Mouse (Mus musculus) midbrain, embryonic 10.5 days (tissue): ENCODE measurements around the gene Pla1a. TPM values are rescaled to one million over a fixed set of nuclear protein-coding genes. Genes with fewer than 3 reads are reported as not detected.
"Not testable (repeated sequence)": the region's sequence is repeated elsewhere in the genome, so short reads cannot be mapped to it uniquely, and the experiment has no call there.

Source experiments
- DNase-seq: peaks from one replicate; pipeline ENCODE4 v3.0.0-alpha.2; 2017; ENCODE audit warnings: low spot score
- H3K27ac ChIP-seq: fragments of 300-500 bp; sonication (generic); replicated peaks from 2 replicates; pipeline ENCODE4 v1.5.1; 2016; ENCODE audit warnings: mild to moderate bottlenecking
- H3K27me3 ChIP-seq: fragments of 300-500 bp; sonication (generic); 2 replicates; pipeline ENCODE4 v1.6.1; 2016; ENCODE audit warnings: low read depth, mild to moderate bottlenecking; ENCODE audit not compliant: poor library complexity, severe bottlenecking
- H3K36me3 ChIP-seq: fragments of 300-500 bp; sonication (generic); 2 replicates; pipeline ENCODE4 v1.6.1; 2016; ENCODE audit warnings: mild to moderate bottlenecking, moderate library complexity
- H3K4me1 ChIP-seq: fragments of 300-500 bp; sonication (generic); 2 replicates; pipeline ENCODE4 v1.6.1; 2016
- H3K4me3 ChIP-seq: fragments of 300-500 bp; sonication (generic); 2 replicates; pipeline ENCODE4 v1.5.1; 2016; ENCODE audit warnings: mild to moderate bottlenecking, moderate library complexity
- H3K9me3 ChIP-seq: fragments of 300-500 bp; sonication (generic); replicated peaks from 2 replicates; pipeline ENCODE4 v1.6.1; 2016; ENCODE audit warnings: mild to moderate bottlenecking
- WGBS: fragments of 180-500 bp; shearing (Covaris S2); methylation state at CpG from one replicate; pipeline ENCODE4 v1.1.7; 2016; 5-methylcytosine and 5-hydroxymethylcytosine counted together
- polyA plus RNA-seq: library from polyadenylated mRNA; unstranded; fragments of >200 nt; fragmentation: Nextera tagmentation; extraction: Ambion mirVana; gene quantifications from 2 replicates; pipeline ENCODE4 v1.2.1, GENCODE M21; 2016

Pla1a gene
- polyA plus RNA-seq, 1 experiment from 2014 or later: 0.07 TPM

GRCm38 (mm10) chr16:38454533-38455254 is 21.7 kb upstream of the Pla1a start:
- WGBS: 88% methylated on average over 11 of the region's 11 CpGs
- Histone ChIP-seq H3K4me3 (no peak overlapping the region), H3K27me3 (no peaks in the 10 kb centered on the region), H3K9me3 (no peaks in the 10 kb centered on the region), H3K27ac (no peak overlapping the region), H3K4me1 (peaks cover 24% of the 10 kb centered on the region), H3K36me3 (peaks cover 11% of the 10 kb centered on the region)
- DNase-seq: no peak

DNA sequence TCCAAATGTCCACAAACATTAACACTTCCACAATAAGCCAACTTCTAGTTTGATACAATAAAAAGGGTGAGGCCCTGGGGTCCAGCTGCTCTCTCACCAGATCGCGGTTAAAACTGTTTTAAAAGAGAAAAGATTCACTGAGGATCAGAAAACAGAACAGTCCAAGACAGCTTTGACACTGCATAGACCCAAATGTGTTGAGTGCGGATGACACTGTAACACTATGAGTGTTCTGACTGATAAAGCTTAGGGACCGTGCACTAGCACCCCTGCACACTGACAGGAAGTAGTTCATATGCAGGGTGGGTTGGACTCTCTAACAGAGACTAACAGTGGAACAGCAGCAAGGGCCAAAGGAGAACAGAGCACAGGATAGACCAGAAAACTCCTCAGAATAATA is 21.0 kb upstream of the Pla1a start:
- no peaks in the 10 kb centered on the region for H3K27me3 ChIP-seq
- DNase-seq: no peak
- H3K27ac ChIP-seq: no peak overlapping the region
- WGBS: 93% methylated on average over 4 of the region's 4 CpGs
- peaks cover 19% of the 10 kb centered on the region for H3K36me3 ChIP-seq
- H3K9me3 ChIP-seq: no peaks in the 10 kb centered on the region
- peaks cover 24% of the 10 kb centered on the region for H3K4me1 ChIP-seq
- H3K4me3 ChIP-seq: no peak overlapping the region

DNA sequence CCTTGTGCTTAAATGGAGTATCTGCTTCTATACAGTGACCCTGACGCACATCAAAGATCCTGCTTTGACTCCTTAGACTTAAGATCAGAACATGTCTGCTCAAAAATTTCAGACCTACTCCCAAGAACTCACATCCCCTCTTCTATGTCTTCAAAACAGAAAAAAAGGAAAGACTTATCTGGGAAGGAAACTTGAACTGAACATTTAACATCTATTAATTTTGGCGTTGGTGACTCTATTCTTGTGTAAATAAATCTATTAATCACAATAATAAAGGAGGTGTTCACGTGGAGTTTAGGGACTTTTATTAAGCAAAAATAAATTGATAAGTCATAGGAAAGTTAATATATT is 20.2 kb upstream of the Pla1a start:
- no peaks in the 10 kb centered on the region for H3K27me3 ChIP-seq

GRCm38 (mm10) chr16:38452442-38453202 is 19.7 kb upstream of the Pla1a start, which contains the start of gene Adprh:
Gene Adprh, minus strand, starts transcription at chr16:38452703.
- H3K27ac ChIP-seq: peak within 1 kb of the TSS; percentile 97
- DNase-seq: peak; percentile 90
- peaks cover 24% of the 10 kb centered on the region for H3K4me1 ChIP-seq
- H3K4me3 ChIP-seq: peak within 1 kb of the TSS; percentile 88
- peaks cover 32% of the 10 kb centered on the region for H3K36me3 ChIP-seq
- 1% methylated on average over 60 of the region's 61 CpGs for WGBS
- H3K27me3 ChIP-seq: no peaks in the 10 kb centered on the region
- H3K9me3 ChIP-seq: no peaks in the 10 kb centered on the region

More for the DNA sequence above, 20.2 kb upstream of the Pla1a start:
- Histone ChIP-seq H3K27ac (peak overlapping the region; percentile 97), H3K9me3 (no peaks in the 10 kb centered on the region), H3K36me3 (peaks cover 27% of the 10 kb centered on the region), H3K4me1 (peaks cover 24% of the 10 kb centered on the region), H3K4me3 (peak overlapping the region; percentile 88)
- DNase-seq: no peak
- WGBS: 38% methylated on average over 3 of the region's 3 CpGs

DNA sequence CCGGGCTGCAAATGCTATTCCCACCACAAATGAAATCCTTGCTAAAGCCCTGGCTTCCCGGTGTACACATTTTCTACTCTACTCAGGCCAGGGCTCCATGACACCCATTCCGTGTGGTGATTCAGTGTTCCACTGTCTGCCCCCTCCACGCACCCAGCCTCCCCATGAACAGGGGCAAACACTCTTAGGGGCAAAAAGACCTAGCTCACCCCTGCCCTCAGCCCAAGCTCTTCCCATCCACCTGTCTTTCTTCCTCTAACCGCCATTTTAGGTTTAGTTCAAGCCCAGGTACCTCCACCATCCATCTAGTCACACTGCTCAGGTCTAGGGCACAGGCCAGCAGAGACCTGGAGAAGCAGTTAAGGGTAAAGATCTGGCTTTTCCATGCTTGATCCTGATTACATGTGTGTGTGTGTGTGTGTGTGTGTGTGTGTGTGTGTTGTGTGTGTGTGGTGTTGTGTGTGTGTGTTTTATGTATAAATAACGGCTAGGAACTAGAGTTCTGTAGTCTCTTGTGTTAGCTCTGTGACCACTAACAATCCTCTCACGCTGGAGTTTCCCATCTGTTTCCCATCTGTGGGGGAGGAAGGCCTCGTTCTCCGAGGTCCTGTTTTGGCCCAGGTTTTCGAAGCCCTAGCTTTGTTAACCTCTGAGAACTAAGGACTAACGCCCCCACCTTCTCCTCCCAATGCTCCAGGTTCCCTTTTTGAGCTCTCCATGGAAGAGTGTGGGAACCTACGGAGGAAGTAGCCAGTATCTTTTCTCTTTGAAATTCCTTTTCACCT is 18.7 kb upstream of the Pla1a start:
- DNase-seq: peak; percentile 15
- peak overlapping the region; percentile 88 for H3K4me3 ChIP-seq
- H3K4me1 ChIP-seq: peaks cover 24% of the 10 kb centered on the region
- 47% methylated on average over 12 of the region's 12 CpGs for WGBS
- H3K27ac ChIP-seq: peak overlapping the region; percentile 97
- no peaks in the 10 kb centered on the region for H3K27me3 ChIP-seq
- H3K36me3 ChIP-seq: peaks cover 42% of the 10 kb centered on the region
- no peaks in the 10 kb centered on the region for H3K9me3 ChIP-seq

DNA sequence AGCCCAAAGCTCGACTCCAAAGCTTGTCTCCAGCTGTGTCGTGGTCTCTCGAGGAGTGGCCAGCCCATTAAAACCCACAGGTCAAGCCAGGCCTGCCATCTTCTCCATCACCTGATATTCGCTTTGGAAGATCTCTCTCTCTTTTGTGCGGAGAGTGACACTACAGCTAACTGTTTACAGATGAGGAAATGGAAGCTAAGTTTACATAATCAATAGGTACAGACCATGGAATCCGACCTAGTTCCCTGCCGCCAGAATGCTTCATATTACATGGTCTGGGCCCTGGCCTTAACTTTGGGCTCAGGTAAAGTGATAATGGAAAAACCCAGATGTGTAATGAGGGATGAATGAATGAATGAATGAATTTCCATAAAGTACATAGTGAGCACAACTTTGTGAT is 17.8 kb upstream of the Pla1a start:
- Histone ChIP-seq H3K4me3 (no peak overlapping the region), H3K27ac (no peak overlapping the region), H3K36me3 (peaks cover 51% of the 10 kb centered on the region), H3K27me3 (no peaks in the 10 kb centered on the region), H3K9me3 (no peaks in the 10 kb centered on the region), H3K4me1 (peaks cover 24% of the 10 kb centered on the region)
- no peak for DNase-seq
- 89% methylated on average over 7 of the region's 7 CpGs for WGBS

DNA sequence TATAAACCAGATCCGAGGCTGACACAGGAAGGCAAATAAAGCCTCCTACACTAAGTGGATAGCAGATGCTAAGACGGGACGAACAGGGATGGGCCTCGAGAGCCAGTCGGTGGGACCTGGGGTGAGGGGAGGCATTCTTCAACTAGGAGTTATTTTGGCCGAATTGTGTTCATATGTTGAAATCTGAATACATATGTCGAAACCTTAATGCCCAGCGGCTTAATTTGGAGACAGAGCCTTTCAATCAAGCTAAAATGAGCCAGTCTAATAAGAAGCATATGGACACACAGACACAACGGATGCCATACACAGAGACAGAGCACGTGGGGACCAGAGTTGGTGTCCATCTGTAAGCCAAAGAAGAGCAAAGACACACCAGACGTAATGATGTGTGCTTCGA is 15.5 kb upstream of the Pla1a start:
- Histone ChIP-seq H3K27me3 (no peaks in the 10 kb centered on the region), H3K27ac (no peak overlapping the region), H3K36me3 (peaks cover 74% of the 10 kb centered on the region), H3K9me3 (no peaks in the 10 kb centered on the region; the same call in 1 of the 2 replicates), H3K4me1 (peaks cover 24% of the 10 kb centered on the region), H3K4me3 (no peak overlapping the region)
- 94% methylated on average over 12 of the region's 12 CpGs for WGBS
- DNase-seq: no peak

- WGBS: 87% methylated on average over 21 of the region's 21 CpGs
- peaks cover 16% of the 10 kb centered on the region for H3K4me1 ChIP-seq
- no peaks in the 10 kb centered on the region; the same call in 1 of the 2 replicates for H3K9me3 ChIP-seq
- H3K27ac ChIP-seq: no peak overlapping the region
- no peak overlapping the region for H3K4me3 ChIP-seq
- no peaks in the 10 kb centered on the region for H3K27me3 ChIP-seq
- H3K36me3 ChIP-seq: peaks cover 83% of the 10 kb centered on the region
- DNase-seq: no peak
Observed at GRCm38 (mm10) chr16:38447366-38447765, 14.4 kb upstream of the Pla1a start.

GRCm38 (mm10) chr16:38446141-38446540 is 13.2 kb upstream of the Pla1a start:
- H3K9me3 ChIP-seq, H3K27ac ChIP-seq, H3K4me1 ChIP-seq, H3K4me3 ChIP-seq, H3K27me3 ChIP-seq, DNase-seq: not testable (repeated sequence)
- H3K36me3 ChIP-seq: peaks cover 83% of the 10 kb centered on the region
- 94% methylated on average over 2 of the region's 2 CpGs for WGBS

DNA sequence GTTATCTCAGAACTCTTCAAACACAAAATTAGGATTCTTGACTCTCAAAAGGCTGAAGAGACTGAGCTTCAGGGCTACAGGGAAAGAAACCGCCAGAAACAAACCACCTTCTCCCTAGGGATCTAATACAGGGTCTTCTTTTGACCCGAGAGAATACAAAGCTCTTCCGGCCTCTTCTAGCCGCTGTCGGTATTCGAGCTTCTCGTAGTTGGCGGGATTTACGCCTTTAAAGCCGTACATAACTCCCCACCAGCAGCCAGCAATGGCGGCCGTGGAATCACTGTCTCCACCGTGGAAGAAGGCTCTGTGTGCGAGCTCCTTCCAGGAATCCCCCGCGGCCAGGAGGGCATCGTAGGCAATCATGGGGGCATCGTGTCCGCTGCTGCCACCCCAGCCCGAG is 12.6 kb upstream of the Pla1a start:
- H3K4me1 ChIP-seq: 0 out of 2 replicates have a peak, but pooled peaks cover 1% of the 10 kb centered on the region
- 95% methylated on average over 20 of the region's 20 CpGs for WGBS
- H3K4me3 ChIP-seq: no peak overlapping the region
- no peak for DNase-seq
- H3K9me3 ChIP-seq: no peaks in the 10 kb centered on the region; the same call in 1 of the 2 replicates
- no peaks in the 10 kb centered on the region for H3K27me3 ChIP-seq
- no peak overlapping the region for H3K27ac ChIP-seq
- H3K36me3 ChIP-seq: peaks cover 81% of the 10 kb centered on the region

GRCm38 (mm10) chr16:38445046-38445445 is 12.1 kb upstream of the Pla1a start:
- no peak for DNase-seq
- no peaks in the 10 kb centered on the region for H3K27me3 ChIP-seq
- H3K4me1 ChIP-seq: no peaks in the 10 kb centered on the region
- no peaks in the 10 kb centered on the region; the same call in 1 of the 2 replicates for H3K9me3 ChIP-seq
- no peak overlapping the region for H3K27ac ChIP-seq
- peaks cover 76% of the 10 kb centered on the region for H3K36me3 ChIP-seq
- no peak overlapping the region for H3K4me3 ChIP-seq
- 75% methylated on average over 1 of the region's 1 CpGs for WGBS

DNA sequence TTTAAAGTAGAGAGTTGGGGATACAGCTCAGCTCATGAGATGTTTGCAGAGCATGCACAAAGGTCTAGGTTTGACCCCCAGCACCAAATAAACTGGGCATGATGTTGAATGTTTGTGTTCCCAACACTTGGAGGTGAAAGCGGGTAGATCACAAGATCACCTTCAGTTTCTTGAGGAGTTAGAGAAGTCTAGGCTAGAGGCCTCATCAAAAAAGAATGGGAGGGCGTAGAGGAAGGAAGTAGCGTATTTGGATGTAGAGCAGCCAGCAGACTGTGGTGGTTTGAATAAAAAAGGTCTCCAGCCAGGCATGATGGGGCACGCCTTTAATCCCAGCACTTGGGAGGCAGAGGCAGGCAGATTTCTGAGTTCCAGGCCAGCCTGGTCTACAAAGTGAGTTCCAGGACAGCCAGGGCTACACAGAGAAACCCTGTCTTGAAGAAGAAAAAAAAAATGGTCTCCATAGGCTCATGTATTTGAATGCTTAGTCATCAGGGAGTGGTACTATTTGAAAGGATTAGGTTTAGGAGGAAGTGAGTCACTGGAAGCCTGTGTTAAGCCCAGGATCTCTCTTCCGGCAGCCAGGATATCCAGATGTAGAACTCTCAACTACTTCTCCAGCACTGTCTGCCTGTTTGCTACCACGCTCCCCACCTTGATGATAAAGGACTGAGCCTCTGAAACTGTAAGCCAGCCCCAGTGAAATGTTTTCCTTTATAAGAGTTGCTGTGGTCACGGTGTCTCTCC is 10.9 kb upstream of the Pla1a start:
- DNase-seq: no peak
- H3K4me3 ChIP-seq: no peak overlapping the region
- WGBS: 97% methylated on average over 7 of the region's 7 CpGs
- no peaks in the 10 kb centered on the region for H3K27me3 ChIP-seq
- H3K4me1 ChIP-seq: no peaks in the 10 kb centered on the region
- peaks cover 64% of the 10 kb centered on the region for H3K36me3 ChIP-seq
- H3K9me3 ChIP-seq: no peaks in the 10 kb centered on the region; the same call in 1 of the 2 replicates
- no peak overlapping the region for H3K27ac ChIP-seq
